Mouse (Mus musculus) CH12.LX (cell line): ENCODE results near the gene Dnah7a.

Experiments
- CHD1 ChIP-seq: IDR thresholded peaks from 2 replicates; pipeline ENCODE4 v1.6.1; 2012; ENCODE audit warnings: low read depth, low read length, improper control_type of control experiment, inconsistent platforms
- CTCF ChIP-seq, 2 experiments: IDR thresholded peaks in 1 of 2; conservative IDR thresholded peaks in 1 of 2; 2 replicates each; pipeline ENCODE4 v1.5.1; 2011 to 2012; ENCODE audit warnings: low read depth in 2 of 2, low read length in 2 of 2, improper control_type of control experiment in 1 of 2, inconsistent platforms in 1 of 2, mild to moderate bottlenecking in 1 of 2, moderate library complexity in 1 of 2
- ELF1 ChIP-seq: IDR thresholded peaks from 2 replicates; pipeline ENCODE4 v1.6.1; 2014; ENCODE audit warnings: low read depth, mild to moderate bottlenecking, inconsistent platforms, low read length, improper control_type of control experiment
- POLR2A ChIP-seq: IDR thresholded peaks from 2 replicates; pipeline ENCODE4 v1.6.1; 2011; ENCODE audit warnings: low read depth, mild to moderate bottlenecking, improper control_type of control experiment, low read length
- SIN3A ChIP-seq: IDR thresholded peaks from 2 replicates; pipeline ENCODE4 v1.6.1; 2012; ENCODE audit warnings: low read length, improper control_type of control experiment, inconsistent platforms
- TCF12 ChIP-seq: IDR thresholded peaks from 2 replicates; pipeline ENCODE4 v1.6.1; 2014; ENCODE audit warnings: low read depth, mild to moderate bottlenecking, inconsistent platforms, low read length, improper control_type of control experiment
- USF1 ChIP-seq: IDR thresholded peaks from 2 replicates; pipeline ENCODE4 v1.6.1; 2014; ENCODE audit warnings: low read depth, mild to moderate bottlenecking, inconsistent platforms, low read length, improper control_type of control experiment
- USF2 ChIP-seq: conservative IDR thresholded peaks from 2 replicates; pipeline ENCODE4 v1.6.1; 2011; ENCODE audit warnings: low read depth, low read length, improper control_type of control experiment

- TF ChIP-seq POLR2A (no peak), CHD1 (no peak), USF2 (no peak), SIN3A (no peak), CTCF (conservative IDR thresholded peaks at IDR 0.05 in 1 of 2, IDR thresholded peaks at IDR 0.05 in 1 of 2; ENCODE audit: low read depth in 2 of 2, low read length in 2 of 2) (no peak), TCF12 (no peak), ELF1 (no peak), USF1 (no peak)
These were observed 93.1 kb downstream of the Dnah7a start for GRCm38 (mm10) chr1:53613486-53613885.
